Mouse (Mus musculus) midbrain, embryonic 13.5 days (tissue): Measurements from ENCODE around the gene Dlg1. TPM values are rescaled to one million over a fixed set of nuclear protein-coding genes. Genes with fewer than 3 reads are reported as not detected.

ENCODE experiments used
- ATAC-seq: fragments of 200-750 bp; cut with Nextera tagmentation; 2 replicates; pipeline ENCODE4 v1.8.0; 2017; ENCODE audit warnings: mild to moderate bottlenecking, moderate TSS enrichment, moderate library complexity
- H3K27ac ChIP-seq: fragments of 300-500 bp; sonication (generic); 2 replicates; pipeline ENCODE4 v1.5.1; 2015; ENCODE audit warnings: inconsistent platforms, mild to moderate bottlenecking, moderate library complexity
- H3K27me3 ChIP-seq: fragments of 300-500 bp; sonication (generic); 2 replicates; pipeline ENCODE4 v1.6.1; 2015; ENCODE audit warnings: mild to moderate bottlenecking, inconsistent platforms
- H3K36me3 ChIP-seq: fragments of 300-500 bp; sonication (generic); 2 replicates; pipeline ENCODE4 v1.6.1; 2015; ENCODE audit warnings: mild to moderate bottlenecking, inconsistent platforms
- H3K4me1 ChIP-seq: fragments of 300-500 bp; sonication (generic); replicated peaks from 2 replicates; pipeline ENCODE4 v1.6.1; 2015; ENCODE audit warnings: inconsistent platforms
- H3K4me2 ChIP-seq: fragments of 300-500 bp; sonication (generic); replicated peaks from 2 replicates; pipeline ENCODE4 v1.6.1; 2015; ENCODE audit warnings: moderate library complexity, mild to moderate bottlenecking, inconsistent platforms
- H3K4me3 ChIP-seq: fragments of 300-500 bp; sonication (generic); replicated peaks from 2 replicates; pipeline ENCODE4 v1.5.1; 2015; ENCODE audit warnings: mild to moderate bottlenecking, inconsistent platforms
- H3K9ac ChIP-seq: fragments of 300-500 bp; sonication (generic); replicated peaks from 2 replicates; pipeline ENCODE4 v1.6.1; 2015; ENCODE audit warnings: mild to moderate bottlenecking, inconsistent platforms
- H3K9me3 ChIP-seq: fragments of 300-500 bp; sonication (generic); 2 replicates; pipeline ENCODE4 v1.6.1; 2016; ENCODE audit warnings: mild to moderate bottlenecking, inconsistent platforms
- WGBS: fragments of 180-500 bp; shearing (Covaris S2); methylation state at CpG from one replicate; pipeline ENCODE4 v1.1.7; 2015; 5-methylcytosine and 5-hydroxymethylcytosine counted together
- polyA plus RNA-seq: library from polyadenylated mRNA; unstranded; fragments of >200 nt; fragmentation: Nextera tagmentation; extraction: Ambion mirVana; gene quantifications from 2 replicates; pipeline ENCODE4 v1.2.1, GENCODE M21; 2015

The Dlg1 gene
- polyA plus RNA-seq, 1 experiment from 2014 or later = 13.9 TPM

GRCm38 (mm10) chr16:31826049-31826448 is 162.8 kb downstream of the Dlg1 start:
- Histone ChIP-seq H3K36me3 (peaks cover 3% of the 10 kb centered on the region; the same call in 1 of the 2 replicates), H3K9me3 (no peaks in the 10 kb centered on the region), H3K4me1 (peaks cover 8% of the 10 kb centered on the region), H3K9ac (no peak overlapping the region), H3K27me3 (no peaks in the 10 kb centered on the region), H3K4me3 (no peak overlapping the region), H3K4me2 (no peak overlapping the region), H3K27ac (no peak overlapping the region)
- WGBS = 10% methylated on average over 4 of the region's 4 CpGs
- 0 out of 2 replicates have a peak, but pooled peaks have one; percentile 34 for ATAC-seq

- no peak overlapping the region for H3K4me2 ChIP-seq
- H3K27ac ChIP-seq = no peak overlapping the region
- H3K9me3 ChIP-seq = no peaks in the 10 kb centered on the region
- WGBS = 94% methylated on average over 4 of the region's 4 CpGs
- H3K9ac ChIP-seq = no peak overlapping the region
- no peak overlapping the region for H3K4me3 ChIP-seq
- peaks cover 3% of the 10 kb centered on the region; the same call in 1 of the 2 replicates for H3K36me3 ChIP-seq
- ATAC-seq = no peak
- no peaks in the 10 kb centered on the region for H3K27me3 ChIP-seq
- peaks cover 5% of the 10 kb centered on the region for H3K4me1 ChIP-seq
Observed at GRCm38 (mm10) chr16:31830726-31831125, 167.5 kb downstream of the Dlg1 start.

- Histone ChIP-seq H3K9me3 (no peaks in the 10 kb centered on the region), H3K4me3 (no peak overlapping the region), H3K36me3 (peaks cover 3% of the 10 kb centered on the region; the same call in 1 of the 2 replicates), H3K4me2 (no peak overlapping the region), H3K9ac (no peak overlapping the region), H3K4me1 (no peaks in the 10 kb centered on the region), H3K27ac (no peak overlapping the region), H3K27me3 (no peaks in the 10 kb centered on the region)
- WGBS = 93% methylated on average over 10 of the region's 10 CpGs
- ATAC-seq = no peak
Observed at GRCm38 (mm10) chr16:31832630-31833422, 169.6 kb downstream of the Dlg1 start.

GRCm38 (mm10) chr16:31834011-31834584 is 170.9 kb downstream of the Dlg1 start:
- no peak for ATAC-seq
- no peak overlapping the region for H3K27ac ChIP-seq
- 76% methylated on average over 7 of the region's 7 CpGs for WGBS
- peaks cover 13% of the 10 kb centered on the region; the same call in 1 of the 2 replicates for H3K36me3 ChIP-seq
- H3K4me3 ChIP-seq = no peak overlapping the region
- no peaks in the 10 kb centered on the region for H3K27me3 ChIP-seq
- H3K9me3 ChIP-seq = no peaks in the 10 kb centered on the region
- H3K9ac ChIP-seq = no peak overlapping the region
- no peak overlapping the region for H3K4me2 ChIP-seq
- H3K4me1 ChIP-seq = no peaks in the 10 kb centered on the region

- H3K36me3 ChIP-seq = peaks cover 10% of the 10 kb centered on the region; the same call in 1 of the 2 replicates
- no peaks in the 10 kb centered on the region for H3K27me3 ChIP-seq
- no peaks in the 10 kb centered on the region for H3K9me3 ChIP-seq
- H3K27ac ChIP-seq = no peak overlapping the region
- H3K4me2 ChIP-seq = no peak overlapping the region
- ATAC-seq = no peak
- no peak overlapping the region for H3K4me3 ChIP-seq
- no peak overlapping the region for H3K9ac ChIP-seq
- WGBS = 84% methylated on average over 2 of the region's 2 CpGs
- no peaks in the 10 kb centered on the region for H3K4me1 ChIP-seq
Observed at GRCm38 (mm10) chr16:31834662-31835318, 171.5 kb downstream of the Dlg1 start.

- 85% methylated on average over 3 of the region's 3 CpGs for WGBS
- no peak for ATAC-seq
- Histone ChIP-seq H3K4me2 (no peak overlapping the region), H3K27me3 (no peaks in the 10 kb centered on the region), H3K4me1 (no peaks in the 10 kb centered on the region), H3K36me3 (peaks cover 10% of the 10 kb centered on the region; the same call in 1 of the 2 replicates), H3K27ac (no peak overlapping the region), H3K9ac (no peak overlapping the region), H3K4me3 (no peak overlapping the region), H3K9me3 (no peaks in the 10 kb centered on the region)
Observed at GRCm38 (mm10) chr16:31837362-31837761, 174.1 kb downstream of the Dlg1 start.

GRCm38 (mm10) chr16:31844246-31844645 is 181.0 kb downstream of the Dlg1 start:
- no peaks in the 10 kb centered on the region for H3K36me3 ChIP-seq
- no peak overlapping the region for H3K4me2 ChIP-seq
- H3K4me3 ChIP-seq = no peak overlapping the region
- H3K9me3 ChIP-seq = no peaks in the 10 kb centered on the region
- H3K4me1 ChIP-seq = no peaks in the 10 kb centered on the region; the same call in 1 of the 2 replicates
- H3K27me3 ChIP-seq = no peaks in the 10 kb centered on the region
- no peak overlapping the region for H3K9ac ChIP-seq
- H3K27ac ChIP-seq = no peak overlapping the region
- ATAC-seq = no peak
- 95% methylated on average over 3 of the region's 3 CpGs for WGBS

- Histone ChIP-seq H3K36me3 (no peaks in the 10 kb centered on the region), H3K9me3 (no peaks in the 10 kb centered on the region), H3K27ac (peak overlapping the region; percentile 53; the same call in 1 of the 2 replicates), H3K27me3 (no peaks in the 10 kb centered on the region), H3K4me2 (peak overlapping the region; percentile 27; the same call in 1 of the 2 replicates), H3K4me1 (no peaks in the 10 kb centered on the region; the same call in 1 of the 2 replicates), H3K9ac (no peak overlapping the region), H3K4me3 (0 out of 2 replicates have a peak overlapping the region, but pooled peaks have one; percentile 4)
- WGBS = 57% methylated on average over 10 of the region's 10 CpGs
- ATAC-seq = 0 out of 2 replicates have a peak, but pooled peaks have one; percentile 40
Observed at GRCm38 (mm10) chr16:31846763-31847162, 183.5 kb downstream of the Dlg1 start.

GRCm38 (mm10) chr16:31863920-31864319 is 200.7 kb downstream of the Dlg1 start:
- no peak for ATAC-seq
- Histone ChIP-seq H3K9ac (no peak overlapping the region), H3K36me3 (peaks cover 44% of the 10 kb centered on the region)

GRCm38 (mm10) chr16:31865242-31865641 is 202.0 kb downstream of the Dlg1 start:
- Histone ChIP-seq H3K4me1 (no peaks in the 10 kb centered on the region), H3K4me2 (no peak overlapping the region), H3K9ac (no peak overlapping the region), H3K27ac (no peak overlapping the region), H3K9me3 (no peaks in the 10 kb centered on the region), H3K36me3 (peaks cover 44% of the 10 kb centered on the region), H3K27me3 (no peaks in the 10 kb centered on the region), H3K4me3 (no peak overlapping the region)
- WGBS = 65% methylated on average over 3 of the region's 3 CpGs
- no peak for ATAC-seq

More at GRCm38 (mm10) chr16:31863920-31864319, 200.7 kb downstream of the Dlg1 start:
- 97% methylated on average over 5 of the region's 5 CpGs for WGBS
- H3K27ac ChIP-seq = no peak overlapping the region
- H3K4me1 ChIP-seq = no peaks in the 10 kb centered on the region
- no peak overlapping the region for H3K4me2 ChIP-seq
- no peak overlapping the region for H3K4me3 ChIP-seq
- H3K9me3 ChIP-seq = no peaks in the 10 kb centered on the region
- no peaks in the 10 kb centered on the region for H3K27me3 ChIP-seq

- no peak overlapping the region for H3K4me2 ChIP-seq
- no peak overlapping the region for H3K9ac ChIP-seq
- WGBS = 97% methylated on average over 3 of the region's 3 CpGs
- no peaks in the 10 kb centered on the region for H3K4me1 ChIP-seq
- H3K4me3 ChIP-seq = no peak overlapping the region
- no peak overlapping the region for H3K27ac ChIP-seq
- peaks cover 31% of the 10 kb centered on the region for H3K36me3 ChIP-seq
- no peaks in the 10 kb centered on the region for H3K9me3 ChIP-seq
- no peaks in the 10 kb centered on the region for H3K27me3 ChIP-seq
- no peak for ATAC-seq
Observed at GRCm38 (mm10) chr16:31866911-31867310, 203.7 kb downstream of the Dlg1 start.

- ATAC-seq = no peak
- H3K9ac ChIP-seq = no peak overlapping the region
Observed at GRCm38 (mm10) chr16:31867736-31868135, 204.5 kb downstream of the Dlg1 start.

More at GRCm38 (mm10) chr16:31867736-31868135, 204.5 kb downstream of the Dlg1 start:
- H3K4me2 ChIP-seq = no peak overlapping the region
- H3K9me3 ChIP-seq = no peaks in the 10 kb centered on the region
- H3K36me3 ChIP-seq = peaks cover 30% of the 10 kb centered on the region
- H3K4me1 ChIP-seq = no peaks in the 10 kb centered on the region
- 86% methylated on average over 4 of the region's 4 CpGs for WGBS
- H3K4me3 ChIP-seq = no peak overlapping the region
- no peaks in the 10 kb centered on the region for H3K27me3 ChIP-seq
- no peak overlapping the region for H3K27ac ChIP-seq
